Mouse (Mus musculus) spleen, embryonic (tissue): ENCODE measurements at regions not wholly inside any gene's neighbourhood (a gene's known extent, or its start where the extent isn't known, plus 50 kb on each side); places are given as distances from the start of the nearest gene placed in this dataset.

Experiments used
- CTCF ChIA-PET: fragments of 350-600 bp; sonication (Branson Sonifier 250); formaldehyde crosslinking; loops from one replicate; lab custom pipeline; 2022; lab: Charles Lee

- CTCF ChIA-PET: no interaction called here
Measured at GRCm38 (mm10) chr2:50003866-50004265, 62.4 kb upstream of the Lypd6 start.

GRCm38 (mm10) chr2:50004674-50005527 lies 61.3 kb upstream of the Lypd6 start:
- CTCF ChIA-PET: no interaction called here

GRCm38 (mm10) chr2:50008282-50008681 lies 57.9 kb upstream of the Lypd6 start:
- CTCF ChIA-PET: interaction anchor here (0.6 kb wide), 1 partner anchor 9 kb away, joined by 8 read pairs; no protein-coding TSS in a partner anchor

- CTCF ChIA-PET: no interaction called here
Measured at GRCm38 (mm10) chr2:50010409-50010808, 55.8 kb upstream of the Lypd6 start.

- CTCF ChIA-PET: no interaction called here
Measured at GRCm38 (mm10) chr2:50012303-50012702, 53.9 kb upstream of the Lypd6 start.

GRCm38 (mm10) chr2:50013248-50013647 lies 53.0 kb upstream of the Lypd6 start:
- CTCF ChIA-PET: no interaction called here

- CTCF ChIA-PET: no interaction called here
Measured at GRCm38 (mm10) chr2:50013882-50014281, 52.3 kb upstream of the Lypd6 start.

GRCm38 (mm10) chr2:50014683-50015082 lies 51.5 kb upstream of the Lypd6 start:
- CTCF ChIA-PET: no interaction called here
